Mouse (Mus musculus): ENCODE measurements around the gene Ptch2.

DNA sequence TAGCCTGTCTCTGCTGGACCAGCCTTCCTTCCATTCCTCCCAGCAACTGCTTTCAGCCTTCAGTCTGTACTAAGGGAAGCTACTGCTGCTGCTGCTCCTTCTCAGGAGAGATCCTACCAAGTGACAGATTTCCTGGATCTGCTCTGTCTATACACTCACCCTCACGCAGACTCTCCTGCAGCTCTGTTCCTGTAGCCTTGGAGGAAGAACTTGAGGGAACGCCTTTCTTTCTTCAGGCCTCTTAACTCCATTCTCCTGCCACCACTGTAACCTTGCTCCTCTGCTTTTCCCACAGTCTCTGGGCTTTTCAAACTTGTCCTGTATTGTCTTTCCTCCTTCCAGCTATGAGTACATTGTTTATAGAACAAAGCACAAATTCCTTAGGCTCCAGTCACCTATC is 39.4 kb upstream of the Ptch2 start:
- no peak for TF ChIP-seq CTCF (IDR thresholded peaks at IDR 0.05; ENCODE audit: control insufficient read depth, insufficient read depth, insufficient replicate concordance, low read depth, low read length)
- TF ChIP-seq POLR2A (IDR thresholded peaks at IDR 0.05; ENCODE audit: control insufficient read depth, low read depth, low read length): no peak

Measured in testis, adult 2 months (tissue).